ENCODE assay signal across 20 mouse cellular contexts in the genomic region with DNA sequence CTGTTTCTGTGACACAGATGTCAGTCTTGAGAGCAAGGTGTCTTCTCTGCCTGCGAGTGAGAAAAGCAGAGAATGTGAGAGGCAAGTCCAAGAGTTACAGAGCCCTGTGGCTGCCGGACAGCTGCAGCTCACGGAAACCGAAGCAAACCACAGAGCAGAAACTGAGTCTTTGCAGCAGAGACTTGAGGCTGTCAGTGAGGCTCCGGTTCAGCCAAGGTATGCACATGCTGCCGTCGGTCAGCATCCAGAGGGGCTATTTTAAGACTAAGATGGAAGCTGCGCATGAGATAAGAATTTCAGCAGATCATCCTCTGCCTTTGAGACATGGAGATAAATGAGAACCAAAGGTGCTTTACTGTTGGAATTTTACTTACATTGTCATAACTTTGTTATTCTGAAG.
"Had no signal": no experiment of that assay in that cellular context is flagged by ENCODE, and none has a peak within 500 bp of the region (broad histone marks: within the 10 kb centered on the region; RNA-seq: fewer than 3 reads in every experiment).

No protein-coding gene starts in this region.

- DNase-seq: liver, postnatal 0 days; lung, adult 2 months; lung, postnatal 14 days; lung, postnatal 36 days; retina, postnatal 1 day; right cerebral cortex, adult 18-20 months; right cerebral cortex, postnatal 25 days; spleen, adult 18-20 months; thymus, adult 18-20 months; thymus, postnatal 14 days; thymus, postnatal 36 days had no signal

- ATAC-seq: liver, postnatal 0 days; lung, postnatal 0 days; midbrain, embryonic 13.5 days; midbrain, embryonic 15.5 days had no signal

- H3K4me3 ChIP-seq: lung, embryonic 15.5 days; megakaryocyte, embryonic 14.5 days; midbrain, embryonic 13.5 days; midbrain, embryonic 15.5 days; neural tube, embryonic 13.5 days; neural tube, embryonic 15.5 days had no signal

- H3K27ac ChIP-seq: lung, embryonic 15.5 days; macrophage; midbrain, embryonic 13.5 days; midbrain, embryonic 15.5 days; neural tube, embryonic 13.5 days; neural tube, embryonic 15.5 days had no signal

- H3K27me3 ChIP-seq: lung, embryonic 15.5 days; megakaryocyte, embryonic 14.5 days; midbrain, embryonic 13.5 days; midbrain, embryonic 15.5 days; neural tube, embryonic 13.5 days; neural tube, embryonic 15.5 days had no signal

- H3K9me3 ChIP-seq: lung, embryonic 15.5 days; megakaryocyte, embryonic 14.5 days; midbrain, embryonic 13.5 days; midbrain, embryonic 15.5 days; neural tube, embryonic 13.5 days; neural tube, embryonic 15.5 days had no signal

- H3K9ac ChIP-seq: liver, postnatal 0 days; lung, embryonic 15.5 days; midbrain, embryonic 13.5 days; midbrain, embryonic 15.5 days; neural tube, embryonic 13.5 days; neural tube, embryonic 15.5 days had no signal

- H3K4me1 ChIP-seq: lung, embryonic 15.5 days; megakaryocyte, embryonic 14.5 days; midbrain, embryonic 13.5 days; midbrain, embryonic 15.5 days; neural tube, embryonic 13.5 days; neural tube, embryonic 15.5 days had no signal

- H3K4me2 ChIP-seq: lung, embryonic 15.5 days; midbrain, embryonic 11.5 days; midbrain, embryonic 13.5 days; midbrain, embryonic 15.5 days; neural tube, embryonic 13.5 days; neural tube, embryonic 15.5 days had no signal
